Mouse (Mus musculus): ENCODE data around the gene Atg4d. TPM values are rescaled to one million over a fixed set of nuclear protein-coding genes. Genes with fewer than 3 reads are reported as not detected.
"Not testable (repeated sequence)": the region's sequence is repeated elsewhere in the genome, so short reads cannot be mapped to it uniquely, and the experiment has no call there.

Atg4d gene
- polyA plus RNA-seq, 1 experiment: 27.3 TPM

DNA sequence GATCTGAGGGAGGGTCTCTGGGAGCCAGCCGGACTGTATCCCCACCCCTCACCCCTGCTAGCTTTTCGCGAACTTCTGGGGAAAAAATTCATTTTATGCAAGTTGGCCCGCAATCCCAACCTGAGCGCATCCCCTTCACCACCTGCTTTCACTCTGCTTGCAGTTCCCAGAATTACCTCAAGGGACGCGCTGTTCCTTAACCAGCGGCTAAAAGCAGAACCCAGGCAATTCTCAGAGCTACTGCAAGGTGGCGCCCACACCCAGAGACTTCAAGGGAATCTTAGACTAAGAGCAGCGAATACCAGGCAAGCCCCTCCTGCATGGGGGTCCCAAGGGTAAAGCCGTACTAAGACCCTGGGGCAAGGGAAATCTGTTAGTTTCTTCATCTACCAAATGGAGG, 23.8 kb upstream of the Atg4d start:
- no peak for DNase-seq (ENCODE audit: low read depth)

- no peak for DNase-seq (ENCODE audit: low read depth)
These were observed 21.2 kb upstream of the Atg4d start for GRCm38 (mm10) chr9:21243826-21244427.

- no peak for DNase-seq (ENCODE audit: low read depth)
These were observed 20.5 kb upstream of the Atg4d start for GRCm38 (mm10) chr9:21244428-21245112.

DNA sequence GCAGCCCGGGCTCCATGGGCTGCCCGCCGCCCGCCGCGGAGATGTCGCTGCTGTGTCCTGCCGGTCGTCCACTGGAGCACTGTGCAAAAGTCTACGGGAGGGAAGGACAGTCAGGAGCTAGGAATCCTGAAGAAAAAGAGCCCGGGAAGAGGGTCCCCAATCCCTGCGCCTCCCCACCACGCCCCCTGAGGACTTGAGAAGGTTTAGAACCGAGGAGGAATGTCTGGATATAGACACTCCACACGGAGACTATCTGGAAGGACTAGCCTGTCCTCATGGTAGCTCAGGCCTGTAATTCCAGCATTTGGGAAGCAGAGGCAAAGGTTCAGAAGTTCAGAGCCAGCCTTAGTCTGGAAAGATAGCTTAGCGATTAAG, 20.0 kb upstream of the Atg4d start:
- no peak for DNase-seq (ENCODE audit: low read depth)

DNA sequence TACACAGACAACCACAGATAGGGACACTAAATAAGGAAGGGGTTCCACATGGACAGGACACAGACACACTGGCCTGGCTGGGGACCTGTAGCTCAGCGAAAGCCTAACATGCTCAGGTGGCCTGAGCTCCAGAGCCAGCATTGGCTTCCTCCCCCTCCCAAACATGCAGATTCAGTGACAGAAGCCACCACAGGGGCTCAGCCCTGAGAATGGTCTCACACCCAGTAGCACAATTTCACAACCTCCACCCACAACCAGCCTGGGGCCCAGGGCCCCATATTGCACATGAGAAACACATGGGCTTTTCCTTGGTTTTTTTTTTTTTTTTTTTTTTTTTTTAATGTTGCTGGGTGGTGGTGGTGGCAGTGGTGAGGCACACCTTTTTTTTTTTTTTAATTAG, 18.8 kb upstream of the Atg4d start:
- no peak for DNase-seq (ENCODE audit: low read depth)

DNA sequence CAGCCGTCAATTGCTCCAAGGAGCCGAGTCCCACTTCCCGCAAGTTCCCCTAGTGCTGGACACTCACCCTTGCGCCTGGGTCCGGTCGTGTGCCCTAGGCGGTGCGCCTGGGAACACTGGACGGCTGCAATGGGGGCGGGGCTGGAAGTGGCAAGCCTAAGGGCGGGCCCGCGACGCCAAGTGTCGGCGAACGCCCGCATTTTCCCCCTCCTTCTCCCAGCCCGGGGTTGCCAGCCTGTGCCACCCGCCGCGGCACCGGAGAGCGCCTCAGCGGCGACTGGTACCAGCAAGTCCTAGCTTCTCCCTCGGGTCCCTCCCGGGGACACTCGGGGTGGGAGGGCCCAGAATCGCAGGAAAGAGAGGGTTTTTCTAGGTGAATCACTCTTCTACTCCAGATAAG, 16.8 kb upstream of the Atg4d start, which contains the start of gene S1pr5:
S1pr5 (minus strand) TSS at position 118 of the 400 bp plus-strand sequence.
- no peak for DNase-seq (ENCODE audit: low read depth)

DNA sequence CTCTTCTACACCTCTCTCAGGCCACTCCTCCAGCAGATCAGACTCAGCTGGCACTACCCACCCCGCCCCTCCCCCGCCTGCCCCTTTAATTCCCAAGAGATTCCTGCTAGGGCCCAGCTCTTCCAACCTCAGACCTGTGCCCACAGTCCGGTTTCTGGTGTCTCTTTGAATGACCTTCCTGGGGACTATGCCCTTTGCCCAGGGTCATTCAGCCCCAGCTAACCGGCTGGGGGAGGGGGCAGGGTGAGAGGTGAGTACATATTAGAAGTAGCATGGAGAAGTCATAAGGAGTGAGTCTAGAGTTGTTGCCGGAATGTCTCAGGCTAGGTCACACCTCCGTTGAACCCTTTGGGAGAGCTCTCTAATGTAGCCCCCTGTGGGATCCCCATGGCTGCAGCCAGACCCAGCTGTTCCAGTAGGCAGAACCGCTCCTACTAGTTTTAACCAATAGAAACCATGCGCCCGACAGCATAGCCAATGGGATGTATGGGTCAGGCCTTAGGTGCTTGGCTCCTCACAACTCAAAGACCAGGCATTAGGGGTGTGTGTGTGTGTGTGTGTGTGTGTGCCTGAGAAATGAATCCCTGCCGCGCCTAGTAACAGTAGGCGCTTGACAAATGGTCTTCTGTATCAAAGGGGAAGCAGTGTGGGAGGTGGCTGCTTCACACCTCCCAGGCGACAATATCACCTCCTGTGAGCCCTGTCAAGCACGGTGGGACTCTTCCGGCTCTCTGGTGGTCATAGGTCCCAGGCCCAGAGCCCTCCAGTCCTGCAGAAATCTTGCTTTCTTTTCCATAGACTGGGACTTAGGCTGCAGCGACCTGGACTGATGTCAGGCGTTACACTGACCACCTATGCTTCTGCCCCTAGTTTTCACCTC, 15.2 kb upstream of the Atg4d start:
- DNase-seq (ENCODE audit: low read depth): no peak

DNA sequence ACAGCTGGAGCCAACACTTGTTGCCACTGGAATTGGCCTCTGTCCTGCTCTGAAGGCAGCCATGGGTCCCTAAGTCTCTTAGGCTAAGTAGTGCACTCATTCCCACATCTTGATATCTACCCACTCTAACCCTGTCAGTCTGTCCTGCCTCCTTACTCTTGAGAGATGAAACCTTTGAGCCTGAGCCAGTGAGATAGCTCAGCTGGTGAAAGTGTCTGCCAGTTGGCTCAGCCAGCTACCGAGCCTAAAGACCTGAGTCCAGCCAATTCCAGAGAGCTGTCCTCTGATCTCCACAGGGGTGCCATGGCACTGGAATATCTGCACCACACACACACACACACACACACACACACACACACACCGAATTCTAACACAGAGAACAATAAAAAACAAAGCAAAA, 14.6 kb upstream of the Atg4d start:
- DNase-seq (ENCODE audit: low read depth): no peak

DNA sequence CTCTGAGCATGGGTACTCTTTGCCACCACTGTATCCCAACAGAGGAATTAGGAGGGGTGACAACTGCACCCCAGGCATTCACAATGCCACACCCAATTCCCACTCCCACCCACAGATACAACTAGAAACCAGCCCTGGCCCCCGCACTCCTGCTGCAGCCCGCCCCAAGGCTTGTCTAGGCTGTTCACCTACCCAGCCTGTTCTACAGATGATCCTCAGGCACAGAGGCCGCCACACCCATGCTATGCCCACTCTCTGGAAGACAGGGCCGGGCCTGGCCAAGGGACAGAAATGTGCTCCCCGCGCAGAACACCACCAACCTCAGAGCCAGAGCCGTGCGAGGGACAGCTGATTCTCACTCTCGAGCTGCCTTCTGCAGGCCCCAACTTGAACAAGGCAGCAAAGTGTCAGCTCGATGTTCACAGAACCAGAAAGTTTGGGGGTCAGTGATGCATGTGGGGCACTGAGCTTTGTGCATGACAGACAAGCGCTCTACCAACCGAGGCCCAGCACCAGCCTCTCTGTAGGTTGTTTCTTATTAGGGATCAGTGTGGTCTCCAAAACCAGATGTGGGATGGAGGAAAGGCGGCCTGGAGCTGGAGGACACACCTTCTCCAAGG, 13.9 kb upstream of the Atg4d start:
- no peak for DNase-seq (ENCODE audit: low read depth)

GRCm38 (mm10) chr9:21254690-21255089, 10.4 kb upstream of the Atg4d start:
- DNase-seq (ENCODE audit: low read depth): no peak

GRCm38 (mm10) chr9:21256349-21256748, 8.7 kb upstream of the Atg4d start:
- not testable (repeated sequence) for DNase-seq (ENCODE audit: low read depth)

DNA sequence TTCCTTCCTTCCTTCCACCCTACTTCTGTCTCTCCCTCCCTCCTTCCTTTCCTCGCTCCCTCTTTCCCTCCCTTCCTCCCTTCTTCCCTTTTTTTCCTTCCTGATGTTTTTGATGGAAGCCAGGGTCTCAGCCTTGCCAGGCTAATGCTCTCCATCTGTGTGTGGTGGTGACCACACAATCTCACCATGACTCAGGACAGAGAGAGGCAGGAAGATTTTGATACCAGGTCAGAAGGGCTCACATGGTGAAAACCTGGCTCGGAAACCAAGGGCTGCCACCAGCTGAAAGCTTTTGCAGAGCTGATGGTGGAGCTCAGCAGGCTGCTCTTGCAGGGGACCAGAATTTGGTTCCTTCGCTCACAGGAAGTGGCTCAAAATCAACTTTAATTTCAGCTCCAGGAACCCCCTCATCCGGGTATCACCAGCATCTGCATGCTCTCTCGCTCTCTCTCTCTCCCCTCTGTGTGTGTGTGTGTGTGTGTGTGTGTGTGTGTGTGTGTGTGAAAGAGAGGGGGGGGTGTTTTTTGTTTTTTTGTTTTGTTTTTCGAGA, 4.5 kb upstream of the Atg4d start:
- DNase-seq (ENCODE audit: low read depth): no peak

DNA sequence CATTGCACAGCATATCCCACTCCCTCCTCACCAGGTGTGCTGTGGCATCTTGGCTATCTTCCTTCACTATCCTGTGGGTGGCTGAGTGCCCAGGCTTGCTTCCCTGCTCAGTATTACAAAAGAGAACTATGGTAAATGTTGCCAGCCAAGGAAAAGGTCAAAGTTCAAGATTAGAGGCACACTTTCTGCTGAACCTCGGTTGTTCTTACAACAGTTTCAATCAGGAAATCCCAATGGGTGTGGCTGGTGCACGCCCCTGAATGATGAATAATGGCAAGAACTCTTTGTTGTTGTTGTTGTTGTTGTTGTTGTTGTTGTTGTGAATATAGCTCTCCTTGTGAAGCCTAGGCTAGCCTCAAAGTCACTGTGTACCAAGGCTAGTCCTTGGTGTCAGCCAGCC, 3.3 kb upstream of the Atg4d start:
- no peak for DNase-seq (ENCODE audit: low read depth)

- DNase-seq (ENCODE audit: low read depth): no peak
These were observed 657 bp upstream of the Atg4d start for GRCm38 (mm10) chr9:21264272-21264999.

DNA sequence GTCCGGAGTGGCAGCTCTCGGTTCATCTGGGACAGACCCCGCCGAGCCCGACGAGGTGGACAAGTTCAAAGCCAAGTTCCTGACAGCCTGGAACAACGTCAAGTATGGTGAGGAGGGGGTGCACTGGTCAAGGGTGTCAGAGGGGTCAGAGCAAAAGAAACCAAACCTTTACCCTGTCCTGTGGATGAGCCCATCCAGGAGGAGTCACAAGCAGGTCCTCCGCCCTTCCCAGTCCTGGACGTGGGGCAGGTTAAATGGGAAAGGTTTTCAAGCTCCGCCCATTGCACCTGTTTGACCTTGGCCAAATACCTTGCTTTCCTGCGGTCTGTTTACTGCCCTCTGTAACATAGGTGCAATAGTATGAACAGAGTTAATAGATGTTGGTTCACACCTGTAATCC, 518 bp downstream of the Atg4d start:
- no peak for DNase-seq (ENCODE audit: low read depth)

GRCm38 (mm10) chr9:21266889-21267288, 1.8 kb downstream of the Atg4d start:
- no peak for DNase-seq (ENCODE audit: low read depth)

- no peak for DNase-seq (ENCODE audit: low read depth)
These were observed 3.2 kb downstream of the Atg4d start for GRCm38 (mm10) chr9:21268305-21268704.

DNA sequence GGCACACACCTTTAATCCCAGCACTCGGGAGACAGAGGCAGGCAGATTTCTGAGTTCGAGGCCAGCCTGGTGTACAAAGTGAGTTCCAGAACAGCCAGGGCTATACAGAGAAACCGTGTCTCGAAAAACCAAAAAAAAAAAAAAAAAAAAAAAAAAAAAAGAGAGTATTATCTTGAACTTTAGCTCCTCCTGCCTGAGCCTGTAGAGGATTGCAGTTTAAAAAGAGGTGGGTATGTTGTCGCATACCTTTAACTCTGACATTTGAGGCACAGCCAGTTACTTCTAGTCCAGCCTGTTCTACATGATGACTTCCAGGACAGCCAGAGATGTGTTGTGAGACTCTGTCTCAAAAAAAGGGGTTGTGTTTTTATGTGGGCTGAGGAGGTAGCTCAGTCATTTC, 4.5 kb downstream of the Atg4d start:
- DNase-seq (ENCODE audit: low read depth): not testable (repeated sequence)

- no peak for DNase-seq (ENCODE audit: low read depth)
These were observed 7.3 kb downstream of the Atg4d start for GRCm38 (mm10) chr9:21272391-21272790.

- no peak for DNase-seq (ENCODE audit: low read depth)
These were observed 8.0 kb downstream of the Atg4d start for GRCm38 (mm10) chr9:21273094-21273493.

GRCm38 (mm10) chr9:21273520-21274228, 8.6 kb downstream of the Atg4d start:
- no peak for DNase-seq (ENCODE audit: low read depth)

All from gonadal fat pad, adult 2 months (tissue).